ENCODE assay signal across 15 mouse cellular contexts in genomic region chr11:50233993-50234392, GRCm38 (mm10). TPM values are rescaled to one million over a fixed set of nuclear protein-coding genes. Genes with fewer than 3 reads are reported as not detected.
DNase-seq lines count a peak whose midpoint lies in the region; TF ChIP-seq lines count a peak whose summit lies in the region.
"Had no signal": no experiment of that assay in that cellular context is flagged by ENCODE, and none has a peak within 500 bp of the region (broad histone marks: within the 10 kb centered on the region; RNA-seq: fewer than 3 reads in every experiment).

No protein-coding gene starts in this region.

- no peak overlapping the region for H3K27ac ChIP-seq in small intestine, adult 2 months (ENCODE audit: insufficient read depth, low read depth, low read length)
- H3K27ac ChIP-seq: heart, embryonic 10.5 days; hindbrain, embryonic 12.5 days; lung, embryonic 15.5 days; midbrain, embryonic 13.5 days had no signal

- H3K36me3 ChIP-seq in small intestine, adult 2 months (ENCODE audit: control insufficient read depth, insufficient read depth, low read length) = peaks cover 41% of the 10 kb centered on the region

- no peaks in the 10 kb centered on the region for H3K27me3 ChIP-seq in small intestine, adult 2 months (ENCODE audit: control insufficient read depth, insufficient read depth, low read length)

- TF ChIP-seq CTCF in small intestine, adult 2 months (IDR thresholded peaks at IDR 0.05; ENCODE audit: extremely low read depth, insufficient read length, insufficient replicate concordance, low read depth, low read length) = peak; percentile 32; the same call in 1 of the 2 replicates
- TF ChIP-seq CTCF in lung, adult 2 months (IDR thresholded peaks at IDR 0.05; ENCODE audit: insufficient read depth, low read length) = no peak

- WGBS in small intestine, adult 2 months = 87% methylated on average over 11 of the region's 11 CpGs
- 80% methylated on average over 11 of the region's 11 CpGs for WGBS in lung, adult 2 months

- H3K4me1 ChIP-seq in small intestine, adult 2 months (ENCODE audit: control insufficient read depth, insufficient read depth, insufficient read length, low read length) = peaks cover 34% of the 10 kb centered on the region
- peaks cover 10% of the 10 kb centered on the region for H3K4me1 ChIP-seq in lung, adult 2 months (ENCODE audit: control insufficient read depth, insufficient read depth, low read length)

- H3K4me3 ChIP-seq in small intestine, adult 2 months (ENCODE audit: low read depth, low read length) = no peak overlapping the region
- H3K4me3 ChIP-seq in lung, adult 2 months (replicated peaks; ENCODE audit: extremely low read depth, low read depth, low read length) = no peak overlapping the region
- H3K4me3 ChIP-seq: heart, embryonic 10.5 days; hindbrain, embryonic 12.5 days; lung, embryonic 15.5 days; midbrain, embryonic 13.5 days had no signal

- TF ChIP-seq POLR2A in small intestine, adult 2 months (IDR thresholded peaks at IDR 0.05; ENCODE audit: low read depth, low read length) = no peak
- no peak for TF ChIP-seq POLR2A in lung, adult 2 months (IDR thresholded peaks at IDR 0.05; ENCODE audit: borderline replicate concordance, extremely low read depth, low read depth, low read length)

- DNase-seq in cerebellum, adult 11 months = peak; percentile 21
- no peak for DNase-seq in cerebellum, postnatal 14 days
- peak; percentile 12 for DNase-seq in layer of hippocampus, adult 11-12 months (ENCODE audit: low spot score)
- no peak for DNase-seq in layer of hippocampus, postnatal 10 days (ENCODE audit: low spot score in 2 of 2)
- DNase-seq in ES-CJ7 (ENCODE audit: low read depth, low spot score) = peak; percentile 71
- no peak for DNase-seq in lung, adult 2 months
- DNase-seq in thymus, postnatal 10 days (ENCODE audit: low spot score in 2 of 2) = no peak
- DNase-seq: right cerebral cortex, postnatal 25 days; thymus, adult 18-20 months had no signal

RNA-seq across cellular contexts. Expression of gene Ltc4s, which starts 4.4 kb away (rescaled TPM):
- total RNA-seq in layer of hippocampus, postnatal 10 days (2021) = 10 to 100 TPM in 1 of 2 experiments, 1 to 10 TPM in 1; 9.9 to 15.5 TPM
- polyA plus RNA-seq in small intestine, adult 2 months (2012; rRNA removed) = 44.3 and 51.3 TPM in 2 replicates
- 106 and 119 TPM in 2 replicates for polyA plus RNA-seq in lung, adult 2 months (2012; rRNA removed)
- polyA plus RNA-seq: activated CD4-positive, CD25-positive, alpha-beta regulatory T cell, adult 4 months had no signal

RNA-seq across cellular contexts. Expression of gene Mgat4b, which starts 23.3 kb away (rescaled TPM):
- total RNA-seq in layer of hippocampus, postnatal 10 days (2021) = 100 to 1,000 TPM; 201 to 243 TPM
- 116 and 171 TPM in 2 replicates for polyA plus RNA-seq in small intestine, adult 2 months (2012; rRNA removed)
- polyA plus RNA-seq in lung, adult 2 months (2012; rRNA removed) = 77.4 and 91.7 TPM in 2 replicates

RNA-seq across cellular contexts. Expression of gene Sqstm1, which starts 23.4 kb away (rescaled TPM):
- 100 to 1,000 TPM; 302 to 324 TPM for total RNA-seq in layer of hippocampus, postnatal 10 days (2021)
- 89.1 and 171 TPM in 2 replicates for polyA plus RNA-seq in small intestine, adult 2 months (2012; rRNA removed)
- polyA plus RNA-seq in lung, adult 2 months (2012; rRNA removed) = 249 and 251 TPM in 2 replicates

RNA-seq across cellular contexts. Expression of gene Maml1, which starts 58.1 kb away (rescaled TPM):
- 10 to 100 TPM in 1 of 2 experiments, 1 to 10 TPM in 1; 9.5 to 10.1 TPM for total RNA-seq in layer of hippocampus, postnatal 10 days (2021)
- polyA plus RNA-seq in small intestine, adult 2 months (2012; rRNA removed) = 7.5 and 12.6 TPM in 2 replicates
- 19.5 and 22.5 TPM in 2 replicates for polyA plus RNA-seq in lung, adult 2 months (2012; rRNA removed)

RNA-seq across cellular contexts. Expression of gene Mrnip, which starts 59.7 kb away (rescaled TPM):
- total RNA-seq in layer of hippocampus, postnatal 10 days (2021) = 10 to 100 TPM; 20.5 to 21.3 TPM
- 0.95 and 3.8 TPM in 2 replicates for polyA plus RNA-seq in small intestine, adult 2 months (2012; rRNA removed)
- polyA plus RNA-seq in lung, adult 2 months (2012; rRNA removed) = 2.7 and 4.5 TPM in 2 replicates

Comparison
In these comparisons a context has a peak if more than half of its experiments do, and no peak if none do; other contexts are left out.
1. DNase-seq: peak in cerebellum, adult 11 months (single experiment), layer of hippocampus, adult 11-12 months (single experiment) and ES-CJ7 (single experiment); none in cerebellum, postnatal 14 days (0 of 2), layer of hippocampus, postnatal 10 days (0 of 2), lung, adult 2 months (single experiment) and thymus, postnatal 10 days (0 of 2).